Mouse (Mus musculus) kidney, embryonic 16.5 days (tissue): ENCODE results near the gene Fgf15. TPM values are rescaled to one million over a fixed set of nuclear protein-coding genes. Genes with fewer than 3 reads are reported as not detected.
"Not testable (repeated sequence)": the region's sequence is repeated elsewhere in the genome, so short reads cannot be mapped to it uniquely, and the experiment has no call there.

Experiments
- ATAC-seq: fragments of 200-750 bp; cut with Nextera tagmentation; 2 replicates; pipeline ENCODE4 v1.8.0; 2017; ENCODE audit warnings: moderate TSS enrichment; ENCODE audit not compliant: low FRiP score, low TSS enrichment
- H3K27ac ChIP-seq: fragments of 300-500 bp; sonication (generic); 2 replicates; pipeline ENCODE4 v1.5.1; 2014; ENCODE audit warnings: low read length
- H3K27me3 ChIP-seq: fragments of 300-500 bp; sonication (generic); 2 replicates; pipeline ENCODE4 v1.6.1; 2014; ENCODE audit warnings: low read length, control low read depth, mixed read lengths; ENCODE audit not compliant: insufficient read depth
- H3K36me3 ChIP-seq: fragments of 300-500 bp; sonication (generic); 2 replicates; pipeline ENCODE4 v1.6.1; 2014; ENCODE audit warnings: low read length, control low read depth, mixed read lengths; ENCODE audit not compliant: insufficient read depth
- H3K4me1 ChIP-seq: fragments of 300-500 bp; sonication (generic); 2 replicates; pipeline ENCODE4 v1.6.1; 2014; ENCODE audit warnings: low read length, control low read depth, mixed read lengths; ENCODE audit not compliant: insufficient read depth
- H3K4me2 ChIP-seq: fragments of 300-500 bp; sonication (generic); replicated peaks from 2 replicates; pipeline ENCODE4 v1.6.1; 2014; ENCODE audit warnings: low read depth, low read length
- H3K4me3 ChIP-seq: fragments of 300-500 bp; sonication (generic); 2 replicates; pipeline ENCODE4 v1.5.1; 2014; ENCODE audit warnings: mild to moderate bottlenecking, low read length
- H3K9ac ChIP-seq: fragments of 300-500 bp; sonication (generic); replicated peaks from 2 replicates; pipeline ENCODE4 v1.6.1; 2014; ENCODE audit warnings: low read length
- H3K9me3 ChIP-seq: fragments of 300-500 bp; sonication (generic); 2 replicates; pipeline ENCODE4 v1.6.1; 2016; ENCODE audit warnings: low read length, control low read depth
- WGBS: fragments of 180-500 bp; shearing (Covaris S2); extraction: QIAGEN DNeasy Blood & Tissue Kit; methylation state at CpG from one replicate; pipeline ENCODE4 v1.1.7; 2014; 5-methylcytosine and 5-hydroxymethylcytosine counted together
- polyA plus RNA-seq: library from polyadenylated mRNA; unstranded; fragments of >200 nt; fragmentation: Nextera tagmentation; extraction: Ambion mirVana; gene quantifications from 2 replicates; pipeline ENCODE4 v1.2.1, GENCODE M21; 2015

Fgf15 gene
- polyA plus RNA-seq, 1 experiment from 2014 or later, result 3.1 TPM

- Histone ChIP-seq H3K27ac (no peak overlapping the region), H3K4me2 (no peak overlapping the region), H3K4me1 (no peaks in the 10 kb centered on the region), H3K9ac (no peak overlapping the region), H3K36me3 (no peaks in the 10 kb centered on the region), H3K4me3 (no peak overlapping the region), H3K9me3 (no peaks in the 10 kb centered on the region), H3K27me3 (no peaks in the 10 kb centered on the region)
- WGBS, result 43% methylated on average over 2 of the region's 2 CpGs
- ATAC-seq, result no peak
Measured at GRCm38 (mm10) chr7:144883106-144883505, 13.2 kb upstream of the Fgf15 start.

- no peak for ATAC-seq
- WGBS, result 81% methylated on average over 2 of the region's 2 CpGs
- Histone ChIP-seq H3K27ac (no peak overlapping the region), H3K27me3 (peaks cover 7% of the 10 kb centered on the region; the same call in 1 of the 2 replicates), H3K9me3 (no peaks in the 10 kb centered on the region), H3K36me3 (no peaks in the 10 kb centered on the region), H3K4me3 (no peak overlapping the region), H3K4me2 (no peak overlapping the region), H3K9ac (no peak overlapping the region), H3K4me1 (no peaks in the 10 kb centered on the region)
Measured at GRCm38 (mm10) chr7:144887672-144888071, 8.7 kb upstream of the Fgf15 start.

GRCm38 (mm10) chr7:144888564-144889299 lies 7.6 kb upstream of the Fgf15 start:
- Histone ChIP-seq H3K27ac (no peak overlapping the region), H3K9me3 (no peaks in the 10 kb centered on the region), H3K27me3 (peaks cover 7% of the 10 kb centered on the region; the same call in 1 of the 2 replicates), H3K36me3 (no peaks in the 10 kb centered on the region), H3K9ac (no peak overlapping the region), H3K4me3 (no peak overlapping the region), H3K4me2 (no peak overlapping the region; the same call in 1 of the 2 replicates), H3K4me1 (no peaks in the 10 kb centered on the region)
- ATAC-seq, result no peak
- 5% methylated on average over 18 of the region's 18 CpGs for WGBS

GRCm38 (mm10) chr7:144890661-144891060 lies 5.7 kb upstream of the Fgf15 start:
- not testable (repeated sequence) for H3K4me1 ChIP-seq, H3K27ac ChIP-seq

GRCm38 (mm10) chr7:144891863-144892262 lies 4.5 kb upstream of the Fgf15 start:
- Histone ChIP-seq H3K9ac (no peak overlapping the region), H3K36me3 (no peaks in the 10 kb centered on the region), H3K4me3 (no peak overlapping the region), H3K4me2 (no peak overlapping the region), H3K4me1 (peaks cover 12% of the 10 kb centered on the region), H3K27me3 (peaks cover 30% of the 10 kb centered on the region), H3K27ac (no peak overlapping the region), H3K9me3 (no peaks in the 10 kb centered on the region)
- no peak for ATAC-seq
- WGBS, result 76% methylated on average over 2 of the region's 2 CpGs

More at GRCm38 (mm10) chr7:144890661-144891060, 5.7 kb upstream of the Fgf15 start:
- ATAC-seq, H3K9ac ChIP-seq, H3K36me3 ChIP-seq, H3K9me3 ChIP-seq, H3K4me2 ChIP-seq, H3K4me3 ChIP-seq: not testable (repeated sequence)
- peaks cover 19% of the 10 kb centered on the region for H3K27me3 ChIP-seq
- 92% methylated on average over 1 of the region's 1 CpGs for WGBS

GRCm38 (mm10) chr7:144892322-144892721 lies 4.0 kb upstream of the Fgf15 start:
- H3K9ac ChIP-seq, result no peak overlapping the region
- no peak for ATAC-seq
- no peaks in the 10 kb centered on the region for H3K36me3 ChIP-seq
- no peak overlapping the region for H3K4me3 ChIP-seq
- no peak overlapping the region for H3K27ac ChIP-seq
- H3K4me2 ChIP-seq, result no peak overlapping the region
- 42% methylated on average over 6 of the region's 6 CpGs for WGBS
- H3K27me3 ChIP-seq, result peaks cover 35% of the 10 kb centered on the region
- H3K9me3 ChIP-seq, result no peaks in the 10 kb centered on the region
- H3K4me1 ChIP-seq, result peaks cover 16% of the 10 kb centered on the region

- Histone ChIP-seq H3K36me3 (no peaks in the 10 kb centered on the region), H3K4me1 (peaks cover 17% of the 10 kb centered on the region), H3K9ac (no peak overlapping the region), H3K27ac (no peak overlapping the region), H3K9me3 (no peaks in the 10 kb centered on the region), H3K27me3 (peaks cover 50% of the 10 kb centered on the region), H3K4me3 (no peak overlapping the region), H3K4me2 (no peak overlapping the region)
- 3% methylated on average over 5 of the region's 5 CpGs for WGBS
- ATAC-seq, result no peak
Measured at GRCm38 (mm10) chr7:144894191-144894590, 2.1 kb upstream of the Fgf15 start.

GRCm38 (mm10) chr7:144894706-144895105 lies 1.6 kb upstream of the Fgf15 start:
- peak overlapping the region; percentile 47; the same call in 1 of the 2 replicates for H3K4me3 ChIP-seq
- H3K9ac ChIP-seq, result no peak overlapping the region
- peaks cover 17% of the 10 kb centered on the region for H3K4me1 ChIP-seq
- H3K9me3 ChIP-seq, result no peaks in the 10 kb centered on the region
- H3K36me3 ChIP-seq, result no peaks in the 10 kb centered on the region
- peak overlapping the region; percentile 70; the same call in 1 of the 2 replicates for H3K4me2 ChIP-seq
- H3K27me3 ChIP-seq, result peaks cover 54% of the 10 kb centered on the region
- H3K27ac ChIP-seq, result no peak overlapping the region
- 3% methylated on average over 4 of the region's 4 CpGs for WGBS
- no peak for ATAC-seq

GRCm38 (mm10) chr7:144895305-144896111 lies 823 bp upstream of the Fgf15 start:
- ATAC-seq, result peak; percentile 78

GRCm38 (mm10) chr7:144898506-144898905 lies 2.2 kb downstream of the Fgf15 start:
- Histone ChIP-seq H3K4me2 (no peak overlapping the region), H3K36me3 (no peaks in the 10 kb centered on the region), H3K4me1 (peaks cover 17% of the 10 kb centered on the region), H3K9me3 (no peaks in the 10 kb centered on the region), H3K9ac (no peak overlapping the region), H3K27me3 (peaks cover 53% of the 10 kb centered on the region), H3K27ac (no peak overlapping the region), H3K4me3 (no peak overlapping the region)
- 66% methylated on average over 6 of the region's 6 CpGs for WGBS
- ATAC-seq, result no peak

More at GRCm38 (mm10) chr7:144895305-144896111, 823 bp upstream of the Fgf15 start:
- peak overlapping the region; percentile 70 for H3K4me2 ChIP-seq
- H3K4me3 ChIP-seq, result peak overlapping the region; percentile 47
- WGBS, result under 1% methylated on average over 37 of the region's 37 CpGs
- H3K9ac ChIP-seq, result peak overlapping the region; percentile 36; the same call in 1 of the 2 replicates
- peaks cover 17% of the 10 kb centered on the region for H3K4me1 ChIP-seq
- no peaks in the 10 kb centered on the region for H3K36me3 ChIP-seq
- H3K27ac ChIP-seq, result no peak overlapping the region
- H3K9me3 ChIP-seq, result no peaks in the 10 kb centered on the region
- peaks cover 54% of the 10 kb centered on the region for H3K27me3 ChIP-seq
